Comparison of ENCODE assay signal across 8 mouse cellular contexts in the genomic region with DNA sequence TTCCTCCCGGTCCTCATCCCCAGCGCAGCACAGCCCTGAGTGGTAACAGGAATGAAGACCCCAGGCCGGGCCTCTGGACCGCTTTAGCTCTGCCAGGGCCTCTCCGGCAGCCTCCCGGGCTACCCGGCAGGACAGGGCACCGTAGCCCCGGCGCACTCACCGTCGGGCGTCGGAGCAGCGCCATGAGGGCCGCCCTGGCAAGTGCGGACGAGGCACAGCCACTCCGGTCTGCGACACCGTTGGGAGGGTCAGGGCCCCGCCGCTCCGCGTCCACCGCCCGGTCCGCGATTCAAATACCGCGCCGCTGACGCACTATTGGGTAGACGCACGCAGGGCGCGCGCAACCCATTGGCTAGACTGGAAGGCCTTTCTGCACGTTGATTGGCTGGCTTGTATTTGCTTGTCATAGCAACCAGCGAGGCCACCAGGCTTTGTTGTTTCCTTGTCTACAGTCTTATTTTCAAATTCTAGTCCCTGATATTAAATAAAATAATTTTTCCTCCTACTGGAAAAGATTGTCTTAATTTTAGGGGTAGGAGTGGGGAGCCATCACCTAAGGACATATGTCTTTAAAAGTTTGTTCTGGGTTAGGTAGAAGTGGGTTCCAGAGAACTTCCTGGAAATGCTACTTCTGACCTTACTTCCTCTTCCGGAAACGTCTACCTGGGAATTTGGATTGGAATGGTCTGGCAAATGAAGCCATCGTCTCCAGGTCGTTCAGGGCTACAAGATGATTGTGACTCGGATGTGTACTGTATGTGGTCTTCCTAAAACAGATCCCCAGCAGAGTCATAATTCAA. TPM values are rescaled to one million over a fixed set of nuclear protein-coding genes. Genes with fewer than 3 reads are reported as not detected.
DNase-seq lines count a peak whose midpoint lies in the region; ATAC-seq and TF ChIP-seq lines count a peak whose summit lies in the region.

A gene (minus strand): TSS at position 291 of the 800 bp plus-strand sequence.

- TF ChIP-seq CTCF in G1E (IDR thresholded peaks at IDR 0.05; ENCODE audit: low read depth, low read length), result no peak
- no peak for TF ChIP-seq CTCF in forebrain, postnatal 0 days (IDR thresholded peaks at IDR 0.05; ENCODE audit: low read depth)

- H3K4me3 ChIP-seq in G1E (ENCODE audit: low read depth, low read length), result peak within 1 kb of the TSS; percentile 91
- peak within 1 kb of the TSS; percentile 43 for H3K4me3 ChIP-seq in forebrain, postnatal 0 days (ENCODE audit: low read depth, low read length)
- peak within 1 kb of the TSS; percentile 83 for H3K4me3 ChIP-seq in lung, embryonic 15.5 days

- H3K27ac ChIP-seq in forebrain, postnatal 0 days (ENCODE audit: low read depth, low read length), result no peak within 1 kb of the TSS
- peak within 1 kb of the TSS; percentile 82 for H3K27ac ChIP-seq in lung, embryonic 15.5 days

- H3K27me3 ChIP-seq in G1E (ENCODE audit: insufficient read depth, low read length), result no peaks in the 10 kb centered on the region
- H3K27me3 ChIP-seq in forebrain, postnatal 0 days (ENCODE audit: insufficient read depth, low read length), result no peaks in the 10 kb centered on the region
- no peaks in the 10 kb centered on the region for H3K27me3 ChIP-seq in lung, embryonic 15.5 days

- peak within 1 kb of the TSS; percentile 95 for H3K4me2 ChIP-seq in forebrain, postnatal 0 days (ENCODE audit: low read depth)
- H3K4me2 ChIP-seq in lung, embryonic 15.5 days, result peak within 1 kb of the TSS; percentile 86

- DNase-seq in G1E (ENCODE audit: low spot score), result peak; percentile 90
- DNase-seq in cerebellum, adult 18-20 months, result peak; percentile 66 to 74
- DNase-seq in forebrain, postnatal 0 days, result peak; percentile 93
- DNase-seq in heart, postnatal 4 days, result peak; percentile 90
- peak; percentile 81 to 83 for DNase-seq in layer of hippocampus, adult 8-10 months (ENCODE audit: low spot score in 2 of 2)
- DNase-seq in ovary, adult 18-20 months (ENCODE audit: low spot score), result peak; percentile 80
- DNase-seq in thymus, postnatal 10 days (ENCODE audit: low spot score in 2 of 2), result peak; percentile 84

- H3K36me3 ChIP-seq in G1E (replicated peaks), result peaks cover 53% of the 10 kb centered on the region
- peaks cover 24% of the 10 kb centered on the region; the same call in 1 of the 2 replicates for H3K36me3 ChIP-seq in forebrain, postnatal 0 days (ENCODE audit: insufficient read depth)
- peaks cover 41% of the 10 kb centered on the region for H3K36me3 ChIP-seq in lung, embryonic 15.5 days

- WGBS in forebrain, postnatal 0 days, result 4% methylated on average over 45 of the region's 45 CpGs
- 2% methylated on average over 44 of the region's 45 CpGs for WGBS in lung, embryonic 15.5 days

- H3K4me1 ChIP-seq in G1E (ENCODE audit: insufficient read depth, low read depth, low read length), result peaks cover 10% of the 10 kb centered on the region; the same call in 1 of the 2 replicates
- H3K4me1 ChIP-seq in forebrain, postnatal 0 days (ENCODE audit: insufficient read depth), result no peaks in the 10 kb centered on the region; the same call in 1 of the 2 replicates
- peaks cover 10% of the 10 kb centered on the region for H3K4me1 ChIP-seq in lung, embryonic 15.5 days

- peak within 1 kb of the TSS; percentile 22; the same call in 1 of the 2 replicates for H3K9ac ChIP-seq in forebrain, postnatal 0 days
- peak within 1 kb of the TSS; percentile 80 for H3K9ac ChIP-seq in lung, embryonic 15.5 days

- no peaks in the 10 kb centered on the region for H3K9me3 ChIP-seq in G1E (replicated peaks)
- H3K9me3 ChIP-seq in forebrain, postnatal 0 days (ENCODE audit: low read length), result no peaks in the 10 kb centered on the region
- H3K9me3 ChIP-seq in lung, embryonic 15.5 days, result no peaks in the 10 kb centered on the region

- ATAC-seq in G1E (ENCODE audit: extremely low read depth, insufficient number of reproducible peaks, low FRiP score, poor library complexity, severe bottlenecking), result peak; percentile 98
- peak; percentile 100 for ATAC-seq in forebrain, postnatal 0 days
- peak; percentile 98 for ATAC-seq in lung, embryonic 15.5 days (ENCODE audit: borderline replicate concordance, extremely low read depth, low FRiP score, low TSS enrichment)

RNA-seq across cellular contexts. Expression of the gene that starts here (rescaled TPM):
- 117 and 131 TPM in 2 replicates for total RNA-seq in G1E (2014; fragmentation: Nextera tagmentation)
- 120 and 125 TPM in 2 replicates for total RNA-seq in G1E (2017)
- polyA plus RNA-seq in G1E (2012), result 66.3 and 77.8 TPM in 2 replicates
- total RNA-seq in forebrain, postnatal 0 days (2014; rRNA removed), result 6.0 and 9.9 TPM in 2 replicates
- polyA plus RNA-seq in forebrain, postnatal 0 days (2015; fragmentation: Nextera tagmentation; extraction: Ambion mirVana), result 17.8 and 17.9 TPM in 2 replicates
- total RNA-seq in heart, postnatal 4 days (2021), result 10 to 100 TPM; 57.9 to 70.6 TPM
- total RNA-seq in layer of hippocampus, adult 8-10 months (2022), result 1 to 10 TPM in 2 of 4 experiments, under 1 TPM in 2; 0.56 to 1.2 (median 0.91) TPM
- polyA plus RNA-seq in lung, embryonic 15.5 days (2015; fragmentation: Nextera tagmentation; extraction: Ambion mirVana), result 246 TPM in 2 replicates
